Mouse (Mus musculus) heart, adult 10 weeks (tissue): ENCODE measurements around the gene Secisbp2l. TPM values are rescaled to one million over a fixed set of nuclear protein-coding genes. Genes with fewer than 3 reads are reported as not detected.

ENCODE experiments used
- polyA plus RNA-seq: library from polyadenylated mRNA; stranded (reverse); fragments of 350-450 nt; fragmentation: Illumina TruSeq; extraction: RNeasy Lipid Tissue Mini Kit (QIAGEN cat#74804); gene quantifications from one replicate; pipeline ENCODE4 v1.2.3, GENCODE M21; 2014; ENCODE audit warnings: low read depth, low replicate concordance

Secisbp2l gene
- 17.0 TPM for polyA plus RNA-seq

DNA sequence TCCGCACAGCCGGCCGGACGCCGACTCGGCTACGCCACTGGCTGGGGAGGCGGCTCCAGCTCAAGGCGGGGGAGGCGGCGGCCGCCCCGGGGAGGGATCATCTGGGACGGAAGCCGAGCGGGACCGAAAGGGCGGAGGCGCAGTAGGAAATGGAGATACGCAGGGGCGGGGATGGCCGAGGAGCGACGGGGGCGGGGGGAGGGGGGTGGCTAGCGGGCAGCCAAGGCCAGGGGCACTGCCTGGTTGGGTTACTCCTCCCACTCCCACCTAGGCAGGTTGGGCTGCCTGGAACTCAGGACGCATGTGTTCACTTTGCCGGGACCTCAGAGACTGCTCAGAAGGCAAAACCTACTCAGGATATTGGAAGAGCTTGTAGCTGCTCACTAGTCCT lies at the start of gene Secisbp2l:
Gene Secisbp2l (minus strand): TSS at position 152 of the 391 bp plus-strand sequence.

GRCm38 (mm10) chr2:125724086-125724430 lies 58.6 kb downstream of the Secisbp2l start, which contains the start of gene Shc4:
Gene Shc4 (minus strand): TSS chr2:125724148.

Other genes with a start within 250 kb of the Secisbp2l start
- gene Cep152, start 157.8 kb downstream of the Secisbp2l start, polyA plus RNA-seq, result 1.8 TPM
- gene Eid1, start 109.8 kb downstream of the Secisbp2l start, polyA plus RNA-seq, result 56.0 TPM
- gene Shc4, start 58.7 kb downstream of the Secisbp2l start, polyA plus RNA-seq, result 0.99 TPM
- gene Galk2, start 76.2 kb upstream of the Secisbp2l start, polyA plus RNA-seq, result 12.3 TPM
- gene Cops2, start 76.3 kb upstream of the Secisbp2l start, polyA plus RNA-seq, result 109 TPM